Mouse (Mus musculus): ENCODE results near the gene Polr3e. TPM values are rescaled to one million over a fixed set of nuclear protein-coding genes. Genes with fewer than 3 reads are reported as not detected.

Polr3e gene
- polyA plus RNA-seq, 1 experiment from 2014 or later = 16.1 TPM

DNA sequence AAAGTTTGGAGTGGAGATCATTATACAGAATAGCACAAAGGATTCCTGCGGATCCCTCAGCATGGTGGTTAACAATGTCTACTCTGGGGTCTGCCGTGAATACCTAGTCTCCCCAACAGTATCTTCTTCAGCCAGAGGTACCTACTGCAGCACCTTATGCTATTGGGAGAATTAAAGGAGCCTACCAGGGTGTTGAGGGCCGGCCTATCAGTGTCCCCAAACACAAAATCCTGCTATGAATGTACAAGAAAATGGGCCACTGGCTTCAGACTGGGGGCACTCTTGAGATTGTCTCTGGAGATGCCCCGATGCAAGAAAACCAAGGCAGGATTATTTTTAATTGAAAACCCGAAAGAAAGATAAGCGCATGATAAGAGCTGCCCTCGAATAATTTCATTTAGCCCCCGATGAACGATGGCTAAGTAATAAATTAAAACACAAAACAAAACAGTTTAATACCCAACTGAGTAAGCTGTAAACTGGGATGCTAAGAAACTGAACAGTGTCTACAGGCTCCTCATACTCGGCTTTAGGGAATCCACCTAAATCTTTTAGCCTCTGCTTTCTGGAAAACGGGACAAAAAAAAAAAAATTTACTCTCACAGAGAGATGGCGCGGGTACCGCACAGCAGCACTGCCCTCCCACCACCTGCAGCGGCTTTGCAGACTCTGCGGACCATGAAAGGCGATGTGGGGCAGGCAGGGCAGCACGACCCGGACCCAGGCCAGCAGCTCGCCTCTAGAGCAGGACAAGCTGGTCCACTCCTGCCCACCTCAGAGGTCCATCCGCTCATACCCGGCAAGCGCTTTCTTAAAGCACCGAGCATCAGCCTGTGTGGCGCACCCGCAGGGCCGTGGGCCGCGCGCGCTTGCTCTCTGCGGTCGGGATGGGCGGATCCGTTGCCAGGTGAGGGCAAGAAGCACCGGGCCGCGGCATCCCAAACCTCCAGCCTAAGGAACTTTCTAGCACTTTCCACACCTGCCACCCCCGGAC is 63.7 kb downstream of the Polr3e start:
- Histone ChIP-seq H3K27me3 (ENCODE audit: control insufficient read depth, insufficient read depth, low read length) (no peaks in the 10 kb centered on the region), H3K4me1 (replicated peaks; ENCODE audit: control insufficient read depth, insufficient read depth) (no peaks in the 10 kb centered on the region), H3K4me2 (replicated peaks; ENCODE audit: low read depth) (peak overlapping the region; percentile 88), H3K9ac (ENCODE audit: low read length) (peak overlapping the region; percentile 68), H3K4me3 (ENCODE audit: low read depth, low read length) (peak overlapping the region; percentile 87), H3K36me3 (ENCODE audit: control insufficient read depth, insufficient read depth, low read length) (no peaks in the 10 kb centered on the region), H3K9me3 (ENCODE audit: control insufficient read depth, low read length) (no peaks in the 10 kb centered on the region), H3K27ac (replicated peaks) (no peak overlapping the region; the same call in 1 of the 2 replicates)
- ATAC-seq (ENCODE audit: low FRiP score, low TSS enrichment) = peak; percentile 46
- TF ChIP-seq CTCF (IDR thresholded peaks at IDR 0.05; ENCODE audit: low read depth) (no peak), EP300 (optimal IDR thresholded peaks at IDR 0.05) (no peak)
- DNase-seq (ENCODE audit: low spot score) = peak; percentile 66
- 8% methylated on average over 35 of the region's 39 CpGs for WGBS

DNA sequence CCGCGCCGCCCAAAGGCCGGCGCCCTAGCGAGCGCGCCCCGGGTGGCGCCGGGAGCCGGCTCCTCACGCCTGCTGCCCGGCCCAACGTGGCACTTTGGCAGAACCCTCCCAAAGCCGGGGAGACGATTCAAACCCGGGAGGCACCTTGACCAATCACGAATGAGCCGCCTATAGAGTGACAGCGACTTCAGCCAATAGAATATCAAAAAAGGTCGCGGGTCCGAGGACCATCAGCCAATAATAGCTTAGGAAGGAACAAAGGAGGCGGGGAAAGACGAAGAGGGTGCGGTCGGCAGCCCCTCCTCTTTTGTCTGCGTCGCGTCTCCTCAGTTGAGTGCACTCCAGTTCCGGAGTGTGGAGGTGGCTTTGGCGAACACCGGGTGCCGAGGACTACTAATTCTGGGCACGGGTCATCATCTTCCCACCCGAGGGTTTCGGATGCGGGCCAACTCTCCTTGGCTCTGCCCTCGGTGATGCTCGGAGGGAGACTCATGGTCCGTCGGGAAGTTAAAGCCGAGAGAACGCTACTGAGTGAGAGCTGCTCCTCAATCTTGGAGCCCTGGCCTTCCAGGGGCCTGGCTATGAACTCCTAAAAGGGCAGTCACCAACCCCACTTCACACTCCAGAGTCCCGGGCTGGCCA is 64.8 kb downstream of the Polr3e start, which contains the start of the genes Cdr2 and Mfsd13b:
Cdr2 (minus strand) TSS at position 113 of the 642 bp plus-strand sequence.
Mfsd13b (plus strand) TSS at position 310 of the 642 bp plus-strand sequence.
- H3K36me3 ChIP-seq (ENCODE audit: control insufficient read depth, insufficient read depth, low read length) = no peaks in the 10 kb centered on the region
- peak within 1 kb of the TSS; percentile 87 for H3K4me3 ChIP-seq (ENCODE audit: low read depth, low read length)
- TF ChIP-seq CTCF (IDR thresholded peaks at IDR 0.05; ENCODE audit: low read depth) = no peak
- no peak for TF ChIP-seq EP300 (optimal IDR thresholded peaks at IDR 0.05)
- H3K9ac ChIP-seq (ENCODE audit: low read length) = peak within 1 kb of the TSS; percentile 68
- no peaks in the 10 kb centered on the region for H3K27me3 ChIP-seq (ENCODE audit: control insufficient read depth, insufficient read depth, low read length)
- under 1% methylated on average over 46 of the region's 46 CpGs for WGBS
- peak; percentile 99 for ATAC-seq (ENCODE audit: low FRiP score, low TSS enrichment)
- H3K4me1 ChIP-seq (replicated peaks; ENCODE audit: control insufficient read depth, insufficient read depth) = no peaks in the 10 kb centered on the region
- no peaks in the 10 kb centered on the region for H3K9me3 ChIP-seq (ENCODE audit: control insufficient read depth, low read length)
- H3K4me2 ChIP-seq (replicated peaks; ENCODE audit: low read depth) = peak within 1 kb of the TSS; percentile 88
- peak; percentile 93 for DNase-seq (ENCODE audit: low spot score)
- H3K27ac ChIP-seq (replicated peaks) = peak within 1 kb of the TSS; percentile 65

DNA sequence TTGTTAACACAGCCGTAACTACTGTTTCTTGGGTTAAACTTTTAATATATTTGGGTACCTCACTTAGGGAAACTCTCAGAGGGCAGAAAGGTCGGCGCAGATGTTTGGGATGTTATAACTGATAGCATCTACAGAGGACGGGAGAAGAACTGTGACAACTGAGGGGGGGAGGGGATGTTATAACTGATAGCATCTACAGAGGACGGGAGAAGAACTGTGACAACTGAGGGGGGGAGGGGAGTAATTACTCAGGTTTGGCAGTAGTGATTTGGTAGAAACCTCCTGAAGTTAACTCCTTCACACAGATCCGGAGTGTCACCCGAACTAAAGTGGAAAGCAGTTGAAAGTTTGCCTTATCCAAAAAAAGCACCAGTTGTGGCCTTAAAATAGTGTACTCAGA is 65.4 kb downstream of the Polr3e start:
- Histone ChIP-seq H3K36me3 (ENCODE audit: control insufficient read depth, insufficient read depth, low read length) (no peaks in the 10 kb centered on the region), H3K27me3 (ENCODE audit: control insufficient read depth, insufficient read depth, low read length) (no peaks in the 10 kb centered on the region), H3K9ac (ENCODE audit: low read length) (peak overlapping the region; percentile 67), H3K4me1 (replicated peaks; ENCODE audit: control insufficient read depth, insufficient read depth) (no peaks in the 10 kb centered on the region), H3K27ac (replicated peaks) (peak overlapping the region; percentile 65; the same call in 1 of the 2 replicates), H3K4me2 (replicated peaks; ENCODE audit: low read depth) (peak overlapping the region; percentile 88), H3K9me3 (ENCODE audit: control insufficient read depth, low read length) (no peaks in the 10 kb centered on the region), H3K4me3 (ENCODE audit: low read depth, low read length) (peak overlapping the region; percentile 87)
- ATAC-seq (ENCODE audit: low FRiP score, low TSS enrichment) (no peak), DNase-seq (ENCODE audit: low spot score) (no peak)
- WGBS = 9% methylated on average over 7 of the region's 7 CpGs
- TF ChIP-seq EP300 (optimal IDR thresholded peaks at IDR 0.05) (no peak), CTCF (IDR thresholded peaks at IDR 0.05; ENCODE audit: low read depth) (no peak)

DNA sequence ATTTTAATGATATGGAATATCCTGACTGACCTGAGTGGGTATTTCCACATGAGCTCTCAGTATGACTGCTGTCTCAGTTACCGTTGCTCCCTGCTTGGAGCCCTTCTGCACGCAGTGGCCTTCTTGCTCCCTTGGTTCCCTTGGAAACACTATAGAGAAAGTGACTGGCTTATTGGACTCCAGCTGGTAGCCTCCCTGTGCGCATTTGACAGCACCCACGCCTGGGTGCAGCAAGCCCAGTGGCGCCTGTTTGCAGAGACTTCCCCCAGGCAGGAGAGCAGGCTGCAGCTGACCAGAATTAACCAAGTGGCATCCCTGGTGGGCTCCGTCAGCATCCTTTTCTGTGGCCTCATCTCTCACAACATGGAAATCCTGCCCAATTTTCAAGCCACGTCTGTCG is 73.6 kb downstream of the Polr3e start:
- no peak overlapping the region for H3K4me2 ChIP-seq (replicated peaks; ENCODE audit: low read depth)
- H3K4me1 ChIP-seq (replicated peaks; ENCODE audit: control insufficient read depth, insufficient read depth) = no peaks in the 10 kb centered on the region
- no peak overlapping the region for H3K4me3 ChIP-seq (ENCODE audit: low read depth, low read length)
- no peak overlapping the region for H3K9ac ChIP-seq (ENCODE audit: low read length)
- 76% methylated on average over 8 of the region's 8 CpGs for WGBS
- no peaks in the 10 kb centered on the region for H3K9me3 ChIP-seq (ENCODE audit: control insufficient read depth, low read length)
- H3K27me3 ChIP-seq (ENCODE audit: control insufficient read depth, insufficient read depth, low read length) = no peaks in the 10 kb centered on the region
- TF ChIP-seq EP300 (optimal IDR thresholded peaks at IDR 0.05) (no peak), CTCF (IDR thresholded peaks at IDR 0.05; ENCODE audit: low read depth) (no peak)
- ATAC-seq (ENCODE audit: low FRiP score, low TSS enrichment) = no peak
- DNase-seq (ENCODE audit: low spot score) = no peak
- no peak overlapping the region for H3K27ac ChIP-seq (replicated peaks)
- H3K36me3 ChIP-seq (ENCODE audit: control insufficient read depth, insufficient read depth, low read length) = no peaks in the 10 kb centered on the region

Other genes with a start within 250 kb of the Polr3e start
- gene Pdzd9, start 247.4 kb upstream of the Polr3e start, polyA plus RNA-seq (2015; fragmentation: Nextera tagmentation; extraction: Ambion mirVana) = 0.25 and 0.27 TPM in 2 replicates
- gene Mosmo, start 240.1 kb upstream of the Polr3e start, polyA plus RNA-seq (2015; fragmentation: Nextera tagmentation; extraction: Ambion mirVana) = 6.9 and 7.0 TPM in 2 replicates
- gene Vwa3a, start 178.4 kb upstream of the Polr3e start, polyA plus RNA-seq (2015; fragmentation: Nextera tagmentation; extraction: Ambion mirVana) = 0.21 and 0.29 TPM in 2 replicates
- gene Gm5737, start 105.4 kb upstream of the Polr3e start, polyA plus RNA-seq (2015; fragmentation: Nextera tagmentation; extraction: Ambion mirVana) = not detected in 2 replicates
- 39.9 and 42.0 TPM in 2 replicates for gene Eef2k, start 74.9 kb upstream of the Polr3e start, polyA plus RNA-seq (2015; fragmentation: Nextera tagmentation; extraction: Ambion mirVana)
- gene Cdr2, start 64.6 kb downstream of the Polr3e start, polyA plus RNA-seq (2015; fragmentation: Nextera tagmentation; extraction: Ambion mirVana) = 5.0 and 5.6 TPM in 2 replicates
- 0.19 and 0.34 TPM in 2 replicates for gene Mfsd13b, start 64.8 kb downstream of the Polr3e start, polyA plus RNA-seq (2015; fragmentation: Nextera tagmentation; extraction: Ambion mirVana)
- 82.1 and 85.2 TPM in 2 replicates for gene Mettl9, start 116.7 kb downstream of the Polr3e start, polyA plus RNA-seq (2015; fragmentation: Nextera tagmentation; extraction: Ambion mirVana)
- gene Igsf6, start 156.8 kb downstream of the Polr3e start, polyA plus RNA-seq (2015; fragmentation: Nextera tagmentation; extraction: Ambion mirVana) = 1.8 TPM in 2 replicates
- gene Otoa, start 163.9 kb downstream of the Polr3e start, polyA plus RNA-seq (2015; fragmentation: Nextera tagmentation; extraction: Ambion mirVana) = 0.05 and 0.11 TPM in 2 replicates

All from stomach, postnatal 0 days (tissue).